In genomic region chr2:40431335-40431734, GRCm38 (mm10) we compare ENCODE assay signal across 21 mouse cellular contexts.
"Had no signal": no experiment of that assay in that cellular context is flagged by ENCODE, and none has a peak within 500 bp of the region (broad histone marks: within the 10 kb centered on the region; RNA-seq: fewer than 3 reads in every experiment).

No protein-coding gene starts in this region.

- H3K27me3 ChIP-seq: kidney, embryonic 15.5 days; liver, embryonic 13.5 days; neural tube, embryonic 12.5 days; neural tube, embryonic 15.5 days had no signal

- H3K9me3 ChIP-seq: kidney, embryonic 15.5 days; liver, embryonic 13.5 days; neural tube, embryonic 12.5 days; neural tube, embryonic 15.5 days had no signal

- H3K36me3 ChIP-seq: kidney, embryonic 15.5 days; liver, embryonic 13.5 days; neural tube, embryonic 12.5 days; neural tube, embryonic 15.5 days had no signal

- H3K9ac ChIP-seq: kidney, embryonic 15.5 days; liver, embryonic 13.5 days; neural tube, embryonic 12.5 days; neural tube, embryonic 15.5 days had no signal

- H3K27ac ChIP-seq: kidney, embryonic 15.5 days; left cerebral cortex, adult 2 months; liver, embryonic 13.5 days; neural tube, embryonic 12.5 days; neural tube, embryonic 15.5 days; stomach, postnatal 0 days had no signal

- H3K4me3 ChIP-seq: kidney, embryonic 15.5 days; left cerebral cortex, adult 2 months; liver, embryonic 13.5 days; myocyte; neural tube, embryonic 12.5 days; neural tube, embryonic 15.5 days had no signal

- H3K4me2 ChIP-seq: kidney, embryonic 15.5 days; liver, embryonic 13.5 days; neural tube, embryonic 12.5 days; neural tube, embryonic 15.5 days had no signal

- H3K4me1 ChIP-seq: kidney, embryonic 15.5 days; liver, embryonic 13.5 days; neural tube, embryonic 12.5 days; neural tube, embryonic 15.5 days had no signal

- DNase-seq: kidney, adult 11 months; kidney, adult 8-10 months; kidney, postnatal 10 days; kidney, postnatal 36 days; layer of hippocampus, postnatal 36 days; liver, embryonic 13.5 days; lung, adult 2 months; lung, postnatal 14 days; lung, postnatal 4 days; right cerebral cortex, adult 18-20 months; right cerebral cortex, postnatal 14 days; right cerebral cortex, postnatal 4 days; thymus, adult 2 months; thymus, postnatal 14 days; thymus, postnatal 4 days had no signal
